Mouse (Mus musculus): Measurements from ENCODE around the gene Vezt.
A peak's percentile ranks its signal among the peaks of the same experiment; 100 is the strongest.

- TF ChIP-seq CTCF (IDR thresholded peaks at IDR 0.05 in 2 of 3, conservative IDR thresholded peaks at IDR 0.05 in 1 of 3; ENCODE audit: control insufficient read depth in 1 of 3, insufficient read depth in 1 of 3, low read depth in 2 of 3, low read length in 3 of 3, poor library complexity in 1 of 3, severe bottlenecking in 1 of 3) (no peak), GABPA (IDR thresholded peaks at IDR 0.05; ENCODE audit: low read depth, low read length) (no peak), POLR2A (IDR thresholded peaks at IDR 0.05; ENCODE audit: control insufficient read depth in 1 of 2, insufficient read depth in 1 of 2, low read depth in 1 of 2, low read length in 2 of 2, poor library complexity in 1 of 2) (no peak), SMC3 (IDR thresholded peaks at IDR 0.05; ENCODE audit: low read depth, low read length) (no peak), USF1 (IDR thresholded peaks at IDR 0.05; ENCODE audit: low read depth, low read length) (no peak), TCF12 (IDR thresholded peaks at IDR 0.05; ENCODE audit: low read depth, low read length) (peak; percentile 43; the same call in 1 of the 2 replicates), ZMIZ1 (IDR thresholded peaks at IDR 0.05; ENCODE audit: low read depth, low read length) (no peak), SIN3A (IDR thresholded peaks at IDR 0.05; ENCODE audit: low read length) (no peak), E2F4 (IDR thresholded peaks at IDR 0.05; ENCODE audit: borderline replicate concordance, low read depth, low read length) (no peak), ELF1 (IDR thresholded peaks at IDR 0.05; ENCODE audit: low read depth, low read length) (no peak), ZNF384 (IDR thresholded peaks at IDR 0.05; ENCODE audit: low read depth, low read length) (no peak), BHLHE40 (IDR thresholded peaks at IDR 0.05; ENCODE audit: borderline replicate concordance, low read depth, low read length) (no peak), ZC3H11A (IDR thresholded peaks at IDR 0.05; ENCODE audit: low read depth, low read length) (no peak)
These were observed 25.5 kb downstream of the Vezt start for GRCm38 (mm10) chr10:94009991-94010679.
